Mouse (Mus musculus) heart, embryonic 14.5 days (tissue): ENCODE measurements around the gene Arl6. TPM values are rescaled to one million over a fixed set of nuclear protein-coding genes. Genes with fewer than 3 reads are reported as not detected.

ENCODE experiments used
- ATAC-seq: fragments of 200-750 bp; cut with Nextera tagmentation; 2 replicates; pipeline ENCODE4 v1.8.0; 2017; ENCODE audit warnings: low read depth, moderate TSS enrichment; ENCODE audit not compliant: insufficient number of reproducible peaks, insufficient read depth, low FRiP score
- H3K27ac ChIP-seq, 2 experiments: fragments of 200-500 bp in 1 of 2; fragments of 300-500 bp in 1 of 2; sonication (generic) in 1 of 2; replicated peaks in 1 of 2; 2 replicates each; pipeline ENCODE4 v1.5.1; 2012 to 2014; ENCODE audit warnings: low read depth in 2 of 2, low read length in 2 of 2, control low read depth in 1 of 2, mild to moderate bottlenecking in 1 of 2, mixed read lengths in 1 of 2; ENCODE audit not compliant: control insufficient read depth in 1 of 2, insufficient read depth in 1 of 2
- H3K27me3 ChIP-seq: fragments of 300-500 bp; sonication (generic); 2 replicates; pipeline ENCODE4 v1.6.1; 2014; ENCODE audit warnings: mild to moderate bottlenecking, low read length, control low read depth; ENCODE audit not compliant: control insufficient read depth, insufficient read depth
- H3K36me3 ChIP-seq: fragments of 300-500 bp; sonication (generic); 2 replicates; pipeline ENCODE4 v1.6.1; 2014; ENCODE audit warnings: mild to moderate bottlenecking, control low read depth, low read length, mixed read lengths; ENCODE audit not compliant: control insufficient read depth, insufficient read depth
- H3K4me1 ChIP-seq, 2 experiments: fragments of 200-500 bp in 1 of 2; fragments of 300-500 bp in 1 of 2; sonication (generic) in 1 of 2; 2 replicates each; pipeline ENCODE4 v1.6.1; 2012 to 2014; ENCODE audit warnings: low read length in 2 of 2, control low read depth in 1 of 2, mixed read lengths in 1 of 2; ENCODE audit not compliant: control insufficient read depth in 2 of 2, insufficient read depth in 2 of 2
- H3K4me2 ChIP-seq: fragments of 300-500 bp; sonication (generic); 2 replicates; pipeline ENCODE4 v1.6.1; 2014; ENCODE audit warnings: mild to moderate bottlenecking, low read length
- H3K4me3 ChIP-seq, 2 experiments: fragments of 200-500 bp in 1 of 2; fragments of 300-500 bp in 1 of 2; sonication (generic) in 1 of 2; 2 replicates each; pipeline ENCODE4 v1.5.1; 2012 to 2014; ENCODE audit warnings: low read length in 2 of 2, mild to moderate bottlenecking in 2 of 2, control low read depth in 1 of 2, low read depth in 1 of 2, moderate library complexity in 1 of 2; ENCODE audit not compliant: control insufficient read depth in 1 of 2, insufficient read depth in 1 of 2
- H3K9ac ChIP-seq: fragments of 300-500 bp; sonication (generic); 2 replicates; pipeline ENCODE4 v1.6.1; 2014; ENCODE audit warnings: mild to moderate bottlenecking, low read length
- H3K9me3 ChIP-seq: fragments of 300-500 bp; sonication (generic); 2 replicates; pipeline ENCODE4 v1.6.1; 2016; ENCODE audit warnings: low read length, control low read depth; ENCODE audit not compliant: control insufficient read depth
- WGBS: fragments of 180-500 bp; shearing (Covaris S2); extraction: QIAGEN DNeasy Blood & Tissue Kit; methylation state at CpG from one replicate; pipeline ENCODE4 v1.1.7; 2014; 5-methylcytosine and 5-hydroxymethylcytosine counted together
- polyA plus RNA-seq: library from polyadenylated mRNA; unstranded; fragments of >200 nt; fragmentation: Nextera tagmentation; extraction: Ambion mirVana; gene quantifications from 2 replicates; pipeline ENCODE4 v1.2.1, GENCODE M21; 2014

Arl6 gene
- polyA plus RNA-seq, 1 experiment from 2014 or later: 23.7 TPM

GRCm38 (mm10) chr16:59569837-59570236 lies 69.4 kb downstream of the Arl6 start:
- ATAC-seq: 0 out of 2 replicates have a peak, but pooled peaks have one; percentile 27
- WGBS: 44% methylated on average over 8 of the region's 8 CpGs
- peak overlapping the region; percentile 0 to 68; a peak in 2 of 4 replicates for H3K27ac ChIP-seq

DNA sequence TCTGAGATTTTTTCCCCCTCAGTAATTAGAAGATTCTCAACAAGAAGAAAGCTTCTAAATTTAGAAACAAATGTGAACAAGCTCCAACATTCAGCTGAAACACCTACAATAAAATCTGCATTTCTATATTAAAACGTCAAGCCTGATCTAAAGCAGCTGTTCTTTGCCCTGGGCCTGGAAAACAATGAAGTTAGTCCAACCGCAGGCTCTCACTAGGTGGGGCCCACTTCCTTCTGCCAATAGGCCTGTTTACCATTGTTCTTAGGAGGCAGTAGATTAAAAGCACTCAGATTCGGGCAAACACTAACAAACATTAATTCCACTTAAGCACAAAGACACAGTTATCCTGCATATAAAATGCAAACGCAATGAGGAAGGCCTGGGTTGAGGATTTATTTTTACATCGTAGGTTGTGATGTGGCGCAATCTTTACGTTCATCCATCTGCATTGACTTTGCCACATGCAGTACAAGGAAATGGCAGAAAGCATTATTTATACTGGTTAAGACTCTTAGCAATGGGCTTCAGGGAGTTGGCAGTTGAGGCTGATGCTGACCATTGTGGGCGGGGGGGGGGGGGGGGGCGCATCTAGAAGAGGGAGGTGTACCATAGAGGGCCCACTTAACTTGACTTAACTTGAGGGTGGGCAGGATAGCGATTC lies 71.3 kb downstream of the Arl6 start:
- Histone ChIP-seq H3K4me1 (peaks cover 15 to 48% of the 10 kb centered on the region in 2 experiments), H3K27me3 (no peaks in the 10 kb centered on the region), H3K27ac (peak overlapping the region; percentile 11 to 73; a peak in 3 of 4 replicates), H3K4me2 (no peak overlapping the region), H3K9ac (no peak overlapping the region), H3K36me3 (peaks cover 22% of the 10 kb centered on the region), H3K4me3 (no peak overlapping the region), H3K9me3 (no peaks in the 10 kb centered on the region)
- 66% methylated on average over 9 of the region's 10 CpGs for WGBS
- no peak for ATAC-seq

More at GRCm38 (mm10) chr16:59569837-59570236, 69.4 kb downstream of the Arl6 start:
- no peak overlapping the region for H3K4me3 ChIP-seq
- H3K4me2 ChIP-seq: no peak overlapping the region
- peaks cover 16% of the 10 kb centered on the region for H3K36me3 ChIP-seq
- no peaks in the 10 kb centered on the region for H3K27me3 ChIP-seq
- H3K4me1 ChIP-seq: peaks cover 18 to 55% of the 10 kb centered on the region in 2 experiments
- no peak overlapping the region for H3K9ac ChIP-seq
- H3K9me3 ChIP-seq: no peaks in the 10 kb centered on the region

DNA sequence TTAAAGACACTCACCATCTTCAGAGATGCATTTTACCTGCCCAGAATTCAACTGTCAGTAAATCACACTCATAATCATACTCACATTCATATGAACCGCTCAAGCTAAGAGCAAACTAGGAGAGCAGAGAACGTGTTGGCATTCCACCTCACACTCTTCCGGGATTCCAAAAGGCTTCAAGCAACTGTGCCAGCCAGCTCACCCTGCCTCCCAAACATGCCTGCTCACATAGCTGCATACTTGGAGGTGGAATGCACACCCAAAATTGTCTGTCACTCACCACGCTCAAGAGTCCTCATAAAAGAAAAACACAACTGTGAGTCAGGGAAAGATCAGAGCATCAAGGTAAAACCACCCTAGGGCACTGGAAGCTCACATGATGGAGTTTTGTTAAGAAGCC lies 72.8 kb downstream of the Arl6 start:
- Histone ChIP-seq H3K36me3 (peaks cover 19% of the 10 kb centered on the region), H3K4me3 (no peak overlapping the region), H3K9ac (peak overlapping the region; percentile 3; the same call in 1 of the 2 replicates), H3K27ac (peak overlapping the region; percentile 17 to 62), H3K9me3 (no peaks in the 10 kb centered on the region), H3K4me1 (peaks cover 11 to 48% of the 10 kb centered on the region in 2 experiments), H3K4me2 (peak overlapping the region; percentile 34), H3K27me3 (no peaks in the 10 kb centered on the region)
- peak; percentile 57; the same call in 1 of the 2 replicates for ATAC-seq
- 39% methylated on average over 4 of the region's 4 CpGs for WGBS

DNA sequence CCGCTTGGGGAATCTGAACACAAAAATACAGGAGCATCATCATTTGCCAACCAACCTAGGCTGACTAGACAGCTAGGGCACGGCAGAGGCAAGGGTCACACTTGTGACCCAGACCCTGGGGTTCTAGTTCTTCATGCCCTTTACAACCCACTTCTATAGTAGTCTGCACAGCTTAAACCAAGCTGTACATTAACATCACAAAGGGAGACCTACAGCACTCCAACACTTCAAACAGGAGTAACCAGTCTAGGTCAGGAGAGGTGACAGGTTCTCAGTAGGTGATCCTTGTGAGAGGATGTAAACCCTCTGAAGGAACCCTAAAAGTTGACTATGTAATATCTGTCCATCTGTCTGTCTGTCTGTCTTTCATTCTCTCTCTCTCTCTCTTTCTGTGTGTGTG lies 73.6 kb downstream of the Arl6 start:
- no peaks in the 10 kb centered on the region for H3K27me3 ChIP-seq
- H3K4me3 ChIP-seq: no peak overlapping the region
- H3K9ac ChIP-seq: no peak overlapping the region
- no peaks in the 10 kb centered on the region for H3K9me3 ChIP-seq
- H3K4me2 ChIP-seq: no peak overlapping the region
- no peak overlapping the region for H3K27ac ChIP-seq
- peaks cover 11 to 48% of the 10 kb centered on the region in 2 experiments for H3K4me1 ChIP-seq
- peaks cover 19% of the 10 kb centered on the region for H3K36me3 ChIP-seq
- WGBS: 91% methylated on average over 2 of the region's 2 CpGs
- ATAC-seq: no peak

- Histone ChIP-seq H3K36me3 (peaks cover 30% of the 10 kb centered on the region), H3K27me3 (no peaks in the 10 kb centered on the region), H3K9ac (no peak overlapping the region), H3K27ac (no peak overlapping the region), H3K4me3 (no peak overlapping the region), H3K4me2 (no peak overlapping the region), H3K4me1 (peaks cover 6 to 32% of the 10 kb centered on the region in 2 experiments), H3K9me3 (no peaks in the 10 kb centered on the region)
- no peak for ATAC-seq
- 88% methylated on average over 5 of the region's 5 CpGs for WGBS
These were observed 75.2 kb downstream of the Arl6 start for GRCm38 (mm10) chr16:59564025-59564424.

Other genes with a start within 250 kb of the Arl6 start
- not detected in 2 replicates for gene Gabrr3, start 232.1 kb downstream of the Arl6 start, polyA plus RNA-seq
- gene Riox2, start 167.6 kb downstream of the Arl6 start, polyA plus RNA-seq: 24.2 and 25.9 TPM in 2 replicates
- gene Crybg3, start 38.4 kb downstream of the Arl6 start, polyA plus RNA-seq: 20.5 and 20.9 TPM in 2 replicates